ENCODE assay signal across 23 mouse cellular contexts in the genomic region with DNA sequence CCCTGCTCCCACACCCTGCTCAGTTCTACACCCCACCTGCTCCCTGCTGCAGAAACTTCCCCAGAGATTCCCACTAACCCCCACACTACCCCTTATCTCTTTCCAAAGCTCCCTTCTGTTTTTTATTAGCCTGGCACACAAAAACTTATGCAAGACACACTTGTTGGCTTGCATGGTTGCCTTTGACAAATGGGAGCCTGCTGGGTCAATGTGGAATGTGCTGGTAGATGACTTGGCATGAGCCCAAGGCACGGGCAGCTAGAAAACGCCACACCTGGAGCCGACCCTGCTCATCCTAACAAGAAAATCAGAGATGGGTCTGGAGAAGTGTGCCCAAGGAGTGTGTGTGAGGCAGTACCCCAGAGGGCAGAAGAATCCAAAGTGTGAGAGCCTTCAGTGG. TPM values are rescaled to one million over a fixed set of nuclear protein-coding genes. Genes with fewer than 3 reads are reported as not detected.
DNase-seq lines count a peak whose midpoint lies in the region; ATAC-seq and TF ChIP-seq lines count a peak whose summit lies in the region.
"Had no signal": no experiment of that assay in that cellular context is flagged by ENCODE, and none has a peak within 500 bp of the region (broad histone marks: within the 10 kb centered on the region; RNA-seq: fewer than 3 reads in every experiment).

No protein-coding gene starts in this region.

- H3K4me2 ChIP-seq in liver, embryonic 12.5 days = no peak overlapping the region
- H3K4me2 ChIP-seq in kidney, postnatal 0 days (ENCODE audit: low read length) = no peak overlapping the region
- no peak overlapping the region for H3K4me2 ChIP-seq in liver, embryonic 15.5 days
- no peak overlapping the region for H3K4me2 ChIP-seq in midbrain, embryonic 15.5 days
- H3K4me2 ChIP-seq: heart, embryonic 11.5 days; hindbrain, embryonic 12.5 days; lung, embryonic 14.5 days; midbrain, embryonic 11.5 days; neural tube, embryonic 13.5 days had no signal

- no peaks in the 10 kb centered on the region for H3K27me3 ChIP-seq in liver, adult 2 months (ENCODE audit: control insufficient read depth, insufficient read depth, low read length)
- no peaks in the 10 kb centered on the region for H3K27me3 ChIP-seq in liver, embryonic 12.5 days (replicated peaks)
- no peaks in the 10 kb centered on the region for H3K27me3 ChIP-seq in kidney, postnatal 0 days (ENCODE audit: insufficient read depth, low read length)
- H3K27me3 ChIP-seq in liver, embryonic 15.5 days = no peaks in the 10 kb centered on the region
- H3K27me3 ChIP-seq in midbrain, embryonic 15.5 days (replicated peaks) = no peaks in the 10 kb centered on the region
- H3K27me3 ChIP-seq: hindbrain, embryonic 12.5 days; neural tube, embryonic 13.5 days had no signal

- TF ChIP-seq POLR2A in liver, adult 2 months (IDR thresholded peaks at IDR 0.05; ENCODE audit: extremely low read depth, insufficient read depth, low read length) = no peak

- no peaks in the 10 kb centered on the region for H3K79me2 ChIP-seq in liver, adult 2 months (ENCODE audit: control insufficient read depth, insufficient read depth, low read length)

- ATAC-seq in liver, embryonic 12.5 days = no peak
- no peak for ATAC-seq in kidney, postnatal 0 days (replicated peaks; ENCODE audit: low FRiP score, low read depth)
- ATAC-seq in liver, embryonic 15.5 days (ENCODE audit: insufficient read depth) = no peak
- no peak for ATAC-seq in midbrain, embryonic 15.5 days (replicated peaks)
- ATAC-seq: forebrain, embryonic 16.5 days had no signal

- H3K4me1 ChIP-seq in liver, adult 2 months (ENCODE audit: control insufficient read depth, insufficient read depth, low read length) = peaks cover 70% of the 10 kb centered on the region
- H3K4me1 ChIP-seq in liver, embryonic 12.5 days = peaks cover 51% of the 10 kb centered on the region
- peaks cover 17% of the 10 kb centered on the region for H3K4me1 ChIP-seq in kidney, postnatal 0 days (replicated peaks; ENCODE audit: insufficient read depth, low read length)
- H3K4me1 ChIP-seq in liver, embryonic 15.5 days (replicated peaks) = peaks cover 80% of the 10 kb centered on the region
- H3K4me1 ChIP-seq in midbrain, embryonic 15.5 days = no peaks in the 10 kb centered on the region
- H3K4me1 ChIP-seq: neural tube, embryonic 13.5 days had no signal

- WGBS in liver, adult 2 months = 27% methylated on average over 3 of the region's 3 CpGs
- 66% methylated on average over 3 of the region's 3 CpGs for WGBS in liver, embryonic 12.5 days (ENCODE audit: insufficient replicate concordance)
- WGBS in kidney, postnatal 0 days = 62% methylated on average over 3 of the region's 3 CpGs
- WGBS in liver, embryonic 15.5 days (ENCODE audit: insufficient replicate concordance) = 61% methylated on average over 3 of the region's 3 CpGs
- 79% methylated on average over 3 of the region's 3 CpGs for WGBS in midbrain, embryonic 15.5 days

- H3K4me3 ChIP-seq in liver, adult 2 months (ENCODE audit: insufficient read depth, low read depth, low read length) = no peak overlapping the region
- H3K4me3 ChIP-seq in liver, embryonic 12.5 days = no peak overlapping the region
- H3K4me3 ChIP-seq in kidney, postnatal 0 days (replicated peaks; ENCODE audit: low read depth, low read length) = no peak overlapping the region
- H3K4me3 ChIP-seq in liver, embryonic 15.5 days (replicated peaks) = no peak overlapping the region
- H3K4me3 ChIP-seq in midbrain, embryonic 15.5 days = no peak overlapping the region
- H3K4me3 ChIP-seq: hindbrain, embryonic 12.5 days; layer of hippocampus, adult 2 months; left cerebral cortex, adult 2 months; neural tube, embryonic 13.5 days had no signal

- H3K9ac ChIP-seq in liver, adult 2 months (ENCODE audit: low read depth, low read length) = peak overlapping the region; percentile 40
- no peak overlapping the region for H3K9ac ChIP-seq in liver, embryonic 12.5 days
- no peak overlapping the region for H3K9ac ChIP-seq in kidney, postnatal 0 days (ENCODE audit: low read depth, low read length)
- H3K9ac ChIP-seq in liver, embryonic 15.5 days = no peak overlapping the region
- H3K9ac ChIP-seq in midbrain, embryonic 15.5 days = no peak overlapping the region
- H3K9ac ChIP-seq: hindbrain, embryonic 12.5 days; lung, embryonic 14.5 days; neural tube, embryonic 13.5 days had no signal

- no peaks in the 10 kb centered on the region for H3K9me3 ChIP-seq in liver, embryonic 12.5 days (replicated peaks)
- no peaks in the 10 kb centered on the region for H3K9me3 ChIP-seq in kidney, postnatal 0 days (replicated peaks; ENCODE audit: low read length)
- no peaks in the 10 kb centered on the region for H3K9me3 ChIP-seq in liver, embryonic 15.5 days (replicated peaks)
- no peaks in the 10 kb centered on the region for H3K9me3 ChIP-seq in midbrain, embryonic 15.5 days
- H3K9me3 ChIP-seq: hindbrain, embryonic 12.5 days; neural tube, embryonic 13.5 days had no signal

- H3K36me3 ChIP-seq in liver, adult 2 months (ENCODE audit: control insufficient read depth, insufficient read depth, low read length) = no peaks in the 10 kb centered on the region
- H3K36me3 ChIP-seq in liver, embryonic 12.5 days = no peaks in the 10 kb centered on the region
- H3K36me3 ChIP-seq in kidney, postnatal 0 days (ENCODE audit: insufficient read depth, low read length) = no peaks in the 10 kb centered on the region
- H3K36me3 ChIP-seq in liver, embryonic 15.5 days (replicated peaks) = no peaks in the 10 kb centered on the region
- no peaks in the 10 kb centered on the region for H3K36me3 ChIP-seq in midbrain, embryonic 15.5 days (replicated peaks)
- H3K36me3 ChIP-seq: hindbrain, embryonic 12.5 days; neural tube, embryonic 13.5 days had no signal

- peak overlapping the region; percentile 72 for H3K27ac ChIP-seq in liver, adult 2 months (replicated peaks; ENCODE audit: insufficient read depth, low read depth, low read length)
- no peak overlapping the region; the same call in 1 of the 2 replicates for H3K27ac ChIP-seq in liver, embryonic 12.5 days
- 0 out of 2 replicates have a peak overlapping the region, but pooled peaks have one; percentile 13 for H3K27ac ChIP-seq in kidney, postnatal 0 days
- H3K27ac ChIP-seq in liver, embryonic 15.5 days (replicated peaks) = peak overlapping the region; percentile 35; the same call in 1 of the 2 replicates
- no peak overlapping the region for H3K27ac ChIP-seq in midbrain, embryonic 15.5 days
- H3K27ac ChIP-seq: hindbrain, embryonic 12.5 days; layer of hippocampus, adult 2 months; left cerebral cortex, adult 2 months; neural tube, embryonic 13.5 days had no signal

- TF ChIP-seq CTCF in liver, adult 2 months (IDR thresholded peaks at IDR 0.05; ENCODE audit: low read depth, low read length) = no peak
- no peak for TF ChIP-seq CTCF in kidney, postnatal 0 days (IDR thresholded peaks at IDR 0.05; ENCODE audit: low read depth)

- DNase-seq in liver, adult 2 months (ENCODE audit: extremely low read depth, low read depth, low spot score) = peak; percentile 89
- DNase-seq in adipocyte (ENCODE audit: low spot score) = peak; percentile 52
- no peak for DNase-seq in kidney, postnatal 0 days (ENCODE audit: low spot score)
- DNase-seq in adrenal gland, postnatal 10 days = no peak
- no peak for DNase-seq in spleen, postnatal 4 days (ENCODE audit: low spot score in 2 of 2)
- DNase-seq: adrenal gland, postnatal 14 days; cerebellum, postnatal 10 days; gastrocnemius, postnatal 36 days; heart, postnatal 10 days; lung, embryonic 14.5 days; thymus, adult 2 months had no signal

RNA-seq across cellular contexts. Expression of gene Osgin1, which starts 4.4 kb away (rescaled TPM):
- total RNA-seq in liver, adult 2 months (2014; rRNA removed) = 9.6 and 33.0 TPM in 2 replicates
- polyA plus RNA-seq in liver, adult 2 months (2012; rRNA removed) = 211 and 649 TPM in 2 replicates
- polyA plus RNA-seq in liver, embryonic 12.5 days (2016; fragmentation: Nextera tagmentation; extraction: Ambion mirVana) = 13.3 and 13.6 TPM in 2 replicates
- 4.1 and 4.4 TPM in 2 replicates for polyA plus RNA-seq in kidney, postnatal 0 days (2015; fragmentation: Nextera tagmentation; extraction: Ambion mirVana)
- polyA plus RNA-seq in liver, embryonic 15.5 days (2015; fragmentation: Nextera tagmentation; extraction: Ambion mirVana) = 41.2 and 49.7 TPM in 2 replicates
- total RNA-seq in adrenal gland, postnatal 10 days (2021) = 10 to 100 TPM; 72.1 to 81.4 TPM
- polyA plus RNA-seq in midbrain, embryonic 15.5 days (2015; fragmentation: Nextera tagmentation; extraction: Ambion mirVana) = 0.28 and 0.34 TPM in 2 replicates
- polyA plus RNA-seq: neural tube, embryonic 13.5 days had no signal

RNA-seq across cellular contexts. Expression of gene Necab2, which starts 17.0 kb away (rescaled TPM):
- 0.07 TPM in 1 of 2 replicates, not detected in the other for total RNA-seq in liver, adult 2 months (2014; rRNA removed)
- polyA plus RNA-seq in liver, adult 2 months (2012; rRNA removed) = 0.11 TPM in 1 of 2 replicates, not detected in the other
- 0.23 and 0.25 TPM in 2 replicates for polyA plus RNA-seq in liver, embryonic 12.5 days (2016; fragmentation: Nextera tagmentation; extraction: Ambion mirVana)
- 0.61 and 0.79 TPM in 2 replicates for polyA plus RNA-seq in kidney, postnatal 0 days (2015; fragmentation: Nextera tagmentation; extraction: Ambion mirVana)
- not detected in 2 replicates for polyA plus RNA-seq in liver, embryonic 15.5 days (2015; fragmentation: Nextera tagmentation; extraction: Ambion mirVana)
- total RNA-seq in adrenal gland, postnatal 10 days (2021) = 10 to 100 TPM in 1 of 2 experiments, 1 to 10 TPM in 1; 9.4 to 11.9 TPM
- 53.0 and 60.5 TPM in 2 replicates for polyA plus RNA-seq in midbrain, embryonic 15.5 days (2015; fragmentation: Nextera tagmentation; extraction: Ambion mirVana)
- total RNA-seq: heart, postnatal 10 days; monocyte, adult 5-6 weeks had no signal
- polyA plus RNA-seq: C2C12 had no signal

RNA-seq across cellular contexts. Expression of gene Mlycd, which starts 34.9 kb away (rescaled TPM):
- 57.3 and 68.1 TPM in 2 replicates for total RNA-seq in liver, adult 2 months (2014; rRNA removed)
- 112 and 115 TPM in 2 replicates for polyA plus RNA-seq in liver, adult 2 months (2012; rRNA removed)
- polyA plus RNA-seq in liver, embryonic 12.5 days (2016; fragmentation: Nextera tagmentation; extraction: Ambion mirVana) = 11.7 TPM in 2 replicates
- polyA plus RNA-seq in kidney, postnatal 0 days (2015; fragmentation: Nextera tagmentation; extraction: Ambion mirVana) = 19.5 and 21.9 TPM in 2 replicates
- polyA plus RNA-seq in liver, embryonic 15.5 days (2015; fragmentation: Nextera tagmentation; extraction: Ambion mirVana) = 11.5 and 12.4 TPM in 2 replicates
- 10 to 100 TPM; 69.7 to 86.6 TPM for total RNA-seq in adrenal gland, postnatal 10 days (2021)
- 16.2 and 17.8 TPM in 2 replicates for polyA plus RNA-seq in midbrain, embryonic 15.5 days (2015; fragmentation: Nextera tagmentation; extraction: Ambion mirVana)

Comparison
In these comparisons a context has a peak if more than half of its experiments do, and no peak if none do; other contexts are left out.
1. H3K27ac ChIP-seq: peak in liver, adult 2 months (single experiment), kidney, postnatal 0 days (single experiment) and liver, embryonic 15.5 days (single experiment); none in liver, embryonic 12.5 days (single experiment) and midbrain, embryonic 15.5 days (single experiment).
2. DNase-seq: peak in liver, adult 2 months (single experiment) and adipocyte (single experiment); none in kidney, postnatal 0 days (single experiment), adrenal gland, postnatal 10 days (single experiment) and spleen, postnatal 4 days (0 of 2).
3. RNA of gene Necab2, which starts 17.0 kb away (polyA plus RNA-seq): 53.0 to 60.5 TPM in midbrain, embryonic 15.5 days; 0.61 to 0.79 TPM in kidney, postnatal 0 days, 0.23 to 0.25 TPM in liver, embryonic 12.5 days, 0.11 TPM in liver, adult 2 months and not detected in liver, embryonic 15.5 days; every median in the first group is over 10 times any median in the second.